Mouse (Mus musculus) lung, postnatal 25 days (tissue): ENCODE measurements at regions not wholly inside any gene's neighbourhood (a gene's known extent, or its start where the extent isn't known, plus 50 kb on each side); places are given as distances from the start of the nearest gene placed in this dataset.
A peak's percentile ranks its signal among the peaks of the same experiment; 100 is the strongest.

Experiments
- DNase-seq: peaks from one replicate; pipeline ENCODE4 v3.0.0; 2022; ENCODE audit warnings: low spot score

GRCm38 (mm10) chr10:97383881-97384280 lies 95.5 kb upstream of the Dcn start:
- DNase-seq: no peak

GRCm38 (mm10) chr10:97387196-97387876 lies 92.1 kb upstream of the Dcn start:
- DNase-seq: no peak

- DNase-seq: no peak
Observed at GRCm38 (mm10) chr10:97389647-97390590, 89.5 kb upstream of the Dcn start.

- peak; percentile 30 for DNase-seq
Observed at GRCm38 (mm10) chr10:97397062-97397771, 82.2 kb upstream of the Dcn start.

- no peak for DNase-seq
Observed at GRCm38 (mm10) chr10:97397896-97398295, 81.5 kb upstream of the Dcn start.

- DNase-seq: no peak
Observed at GRCm38 (mm10) chr10:97402524-97402923, 76.9 kb upstream of the Dcn start.

- DNase-seq: no peak
Observed at GRCm38 (mm10) chr10:97404076-97404787, 75.2 kb upstream of the Dcn start.

GRCm38 (mm10) chr10:97409181-97409581 lies 70.2 kb upstream of the Dcn start:
- DNase-seq: peak; percentile 24

- no peak for DNase-seq
Observed at GRCm38 (mm10) chr10:97409909-97410308, 69.5 kb upstream of the Dcn start.

- no peak for DNase-seq
Observed at GRCm38 (mm10) chr10:97422579-97422978, 56.8 kb upstream of the Dcn start.

- DNase-seq: no peak
Observed at GRCm38 (mm10) chr10:97423039-97423700, 56.2 kb upstream of the Dcn start.
